Mouse (Mus musculus): ENCODE results near the gene Tnfrsf11a.

GRCm38 (mm10) chr1:105805565-105805964, 25.0 kb downstream of the Tnfrsf11a start:
- TF ChIP-seq CTCF (conservative IDR thresholded peaks at IDR 0.05; ENCODE audit: insufficient read depth, insufficient read length, low read depth, low read length) (no peak), POLR2A (IDR thresholded peaks at IDR 0.05; ENCODE audit: low read depth, low read length) (no peak)
